Mouse (Mus musculus) CH12.LX (cell line): ENCODE data around the gene Stx5a. TPM values are rescaled to one million over a fixed set of nuclear protein-coding genes. Genes with fewer than 3 reads are reported as not detected.

Source experiments
- DNase-seq: peaks from one replicate; pipeline ENCODE4 v3.0.0-alpha.2; 2013; ENCODE audit errors: extremely low read depth
- H3K27ac ChIP-seq: 2 replicates; pipeline ENCODE4 v1.5.1; 2012; ENCODE audit warnings: low read depth, mild to moderate bottlenecking, control low read depth, moderate library complexity; ENCODE audit not compliant: insufficient read depth
- H3K27me3 ChIP-seq: replicated peaks from 2 replicates; pipeline ENCODE3; 2012; ENCODE audit warnings: inconsistent platforms
- H3K36me3 ChIP-seq, 2 experiments: replicated peaks in 1 of 2; 2 replicates each; pipeline versions ENCODE3 to v1.6.1; 2012; ENCODE audit warnings: inconsistent platforms in 1 of 2, low read length in 1 of 2, mild to moderate bottlenecking in 1 of 2, mixed read lengths in 1 of 2, moderate library complexity in 1 of 2; ENCODE audit not compliant: control insufficient read depth in 1 of 2, insufficient read depth in 1 of 2
- H3K4me1 ChIP-seq, 2 experiments: 2 replicates each; pipeline ENCODE4 v1.6.1; 2012; ENCODE audit warnings: inconsistent platforms in 1 of 2, moderate library complexity in 1 of 2; ENCODE audit not compliant: insufficient read depth in 2 of 2, control insufficient read depth in 1 of 2
- H3K4me2 ChIP-seq: 2 replicates; pipeline ENCODE4 v1.6.1; 2012; ENCODE audit warnings: low read depth, mild to moderate bottlenecking, control low read depth; ENCODE audit not compliant: poor library complexity, insufficient read depth, severe bottlenecking
- H3K4me3 ChIP-seq, 3 experiments: fragments of 150-350 bp in 1 of 3; sonication (generic) in 1 of 3; replicated peaks in 1 of 3; 2 replicates each; pipeline versions ENCODE3 to v1.5.1; 2011 to 2012; ENCODE audit warnings: low read depth in 2 of 3, low read length in 2 of 3, mild to moderate bottlenecking in 2 of 3, moderate library complexity in 2 of 3, control low read depth in 1 of 3, improper control_type of control experiment in 1 of 3, inconsistent platforms in 1 of 3, mixed read lengths in 1 of 3; ENCODE audit not compliant: poor library complexity in 1 of 3
- H3K79me2 ChIP-seq: replicated peaks from 2 replicates; pipeline ENCODE4 v1.6.1; 2012; ENCODE audit warnings: mild to moderate bottlenecking, moderate library complexity; ENCODE audit not compliant: control insufficient read depth, poor library complexity, insufficient read depth, severe bottlenecking; ENCODE audit errors: extremely low read depth
- H3K9ac ChIP-seq: 2 replicates; pipeline ENCODE4 v1.6.1; 2012; ENCODE audit warnings: low read depth, mild to moderate bottlenecking, control low read depth, moderate library complexity; ENCODE audit not compliant: insufficient read depth
- H3K9me3 ChIP-seq: replicated peaks from 2 replicates; pipeline ENCODE3; 2012; ENCODE audit warnings: low read length, inconsistent platforms, mixed read lengths
- CHD1 ChIP-seq: IDR thresholded peaks from 2 replicates; pipeline ENCODE4 v1.6.1; 2012; ENCODE audit warnings: low read depth, low read length, improper control_type of control experiment, inconsistent platforms
- CHD2 ChIP-seq: IDR thresholded peaks from 2 replicates; pipeline ENCODE4 v1.6.1; 2011; ENCODE audit warnings: low read length, improper control_type of control experiment
- ETS1 ChIP-seq: conservative IDR thresholded peaks from 2 replicates; pipeline ENCODE4 v1.6.1; 2012; ENCODE audit warnings: low read depth, mild to moderate bottlenecking, inconsistent platforms, low read length, improper control_type of control experiment, moderate library complexity
- GABPA ChIP-seq: IDR thresholded peaks from 2 replicates; pipeline ENCODE4 v1.6.1; 2012; ENCODE audit warnings: low read depth, low read length, improper control_type of control experiment, inconsistent platforms; ENCODE audit not compliant: insufficient replicate concordance
- JUND ChIP-seq: conservative IDR thresholded peaks from 2 replicates; pipeline ENCODE4 v1.6.1; 2011; ENCODE audit warnings: low read depth, low read length, improper control_type of control experiment
- KAT2A ChIP-seq: IDR thresholded peaks from 2 replicates; pipeline ENCODE4 v1.6.1; 2012; ENCODE audit warnings: low read length, improper control_type of control experiment, inconsistent platforms; ENCODE audit not compliant: insufficient replicate concordance
- MAX ChIP-seq: IDR thresholded peaks from 2 replicates; pipeline ENCODE4 v1.6.1; 2011; ENCODE audit warnings: low read length, improper control_type of control experiment
- NELFE ChIP-seq: IDR thresholded peaks from 2 replicates; pipeline ENCODE4 v1.6.1; 2011; ENCODE audit warnings: low read depth, low read length, improper control_type of control experiment
- PAX5 ChIP-seq: IDR thresholded peaks from 2 replicates; pipeline ENCODE4 v1.6.1; 2012; ENCODE audit warnings: low read length, inconsistent platforms, mixed read lengths
- POLR2AphosphoS2 ChIP-seq: IDR thresholded peaks from 2 replicates; pipeline ENCODE4 v1.6.1; 2011; ENCODE audit warnings: low read depth, low read length, improper control_type of control experiment
- RAD21 ChIP-seq: IDR thresholded peaks from 2 replicates; pipeline ENCODE4 v1.6.1; 2011; ENCODE audit warnings: low read depth, mild to moderate bottlenecking, low read length, improper control_type of control experiment, moderate library complexity
- TBP ChIP-seq: conservative IDR thresholded peaks from 2 replicates; pipeline ENCODE4 v1.6.1; 2011; ENCODE audit warnings: low read depth, low read length, improper control_type of control experiment
- USF2 ChIP-seq: conservative IDR thresholded peaks from 2 replicates; pipeline ENCODE4 v1.6.1; 2011; ENCODE audit warnings: low read depth, low read length, improper control_type of control experiment
- ZC3H11A ChIP-seq: IDR thresholded peaks from 2 replicates; pipeline ENCODE4 v1.6.1; 2012; ENCODE audit warnings: low read depth, mild to moderate bottlenecking, inconsistent platforms, low read length, improper control_type of control experiment
- ZMIZ1 ChIP-seq: IDR thresholded peaks from 2 replicates; pipeline ENCODE4 v1.6.1; 2012; ENCODE audit warnings: low read depth, mild to moderate bottlenecking, inconsistent platforms, low read length, improper control_type of control experiment
- ZNF384 ChIP-seq: IDR thresholded peaks from 2 replicates; pipeline ENCODE4 v1.6.1; 2012; ENCODE audit warnings: low read depth, low read length, improper control_type of control experiment, inconsistent platforms
- dilution Hi-C: fragments of 300-500 bp; cut with MboI; formaldehyde crosslinking; loops from 2 replicates; pipeline ENCODE4 v1.14.3; 2020; ENCODE audit warnings: low sequenced_read_pairs; ENCODE audit not compliant: extremely low pct_unique_long_range_greater_than_20kb, extremely low pct_ligation_motif_present
- in situ Hi-C: fragments of 300-500 bp; cut with MboI; formaldehyde crosslinking; loops from 3 replicates; pipeline ENCODE4 v1.14.3; 2019; ENCODE audit warnings: low sequenced_read_pairs, low pct_ligation_motif_present, low pct_unique_long_range_greater_than_20kb, mixed read lengths
- polyA plus RNA-seq: library from polyadenylated mRNA; unstranded; fragments of >175 nt; gene quantifications from 2 replicates; pipeline ENCODE4 v1.2.1, GENCODE M21; 2012; ENCODE audit warnings: low read depth; ENCODE audit not compliant: insufficient read length
- total RNA-seq, 2 experiments: library from RNA; depleted of rRNA; stranded (reverse); fragments of 300-350 nt in 1 of 2; fragments of >200 nt in 1 of 2; gene quantifications; 2 replicates each; pipeline ENCODE4 v1.2.3; 2012 to 2014

Gene Stx5a
- total and polyA plus RNA-seq, 3 experiments: 35.2 to 49.1 (median 48.1) TPM

DNA sequence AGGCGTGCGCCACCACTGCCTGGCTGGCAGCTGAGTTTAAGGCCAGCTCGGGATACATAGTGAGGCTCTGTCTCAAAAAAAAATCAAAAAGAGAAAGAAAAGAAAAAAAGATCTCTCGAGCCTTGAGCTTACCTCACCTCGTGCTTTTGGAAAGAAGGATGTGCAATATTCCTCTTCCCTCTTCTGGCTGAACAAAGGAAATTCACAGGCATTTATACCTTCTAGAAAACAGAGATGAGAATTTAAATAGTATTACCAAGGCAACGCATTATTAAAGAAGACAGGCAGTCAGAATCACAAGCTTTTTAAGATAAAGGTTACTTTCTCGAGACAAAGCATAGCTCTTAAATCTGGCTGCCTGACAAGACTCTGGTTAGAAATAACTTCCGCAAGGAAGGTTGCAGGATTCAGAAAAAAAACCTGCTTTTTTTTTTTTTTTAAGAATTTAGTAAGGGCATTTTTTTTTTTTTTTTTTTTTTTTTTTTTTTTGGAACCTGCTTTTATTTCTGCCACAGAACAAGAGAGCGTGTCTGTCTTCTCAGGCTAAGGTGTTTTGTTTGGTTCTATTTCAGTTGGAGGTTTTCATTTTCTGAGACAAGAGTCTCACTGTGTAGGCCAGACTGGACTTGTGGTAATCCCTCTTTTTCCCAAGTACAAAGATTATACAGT is 49.2 kb upstream of the Stx5a start:
- Histone ChIP-seq H3K4me1 (peaks cover 0 to 13% of the 10 kb centered on the region in 2 experiments; a peak in 2 of 4 replicates), H3K79me2 (no peaks in the 10 kb centered on the region), H3K36me3 (no peaks in the 10 kb centered on the region), H3K9ac (no peak overlapping the region), H3K9me3 (no peaks in the 10 kb centered on the region), H3K27ac (no peak overlapping the region), H3K27me3 (no peaks in the 10 kb centered on the region), H3K4me3 (no peak overlapping the region), H3K4me2 (peak overlapping the region; percentile 26; the same call in 1 of the 2 replicates)
- dilution Hi-C loops: loop anchor here (25.0 kb wide), 1 partner anchor 105 kb away; the partner anchor contains the start of gene Slc22a8
- DNase-seq: no peak
- in situ Hi-C loops: no loop called here
- no peak for TF ChIP-seq PAX5
- TF ChIP-seq ZNF384: peak; percentile 68
- TF ChIP-seq CHD1: no peak

DNA sequence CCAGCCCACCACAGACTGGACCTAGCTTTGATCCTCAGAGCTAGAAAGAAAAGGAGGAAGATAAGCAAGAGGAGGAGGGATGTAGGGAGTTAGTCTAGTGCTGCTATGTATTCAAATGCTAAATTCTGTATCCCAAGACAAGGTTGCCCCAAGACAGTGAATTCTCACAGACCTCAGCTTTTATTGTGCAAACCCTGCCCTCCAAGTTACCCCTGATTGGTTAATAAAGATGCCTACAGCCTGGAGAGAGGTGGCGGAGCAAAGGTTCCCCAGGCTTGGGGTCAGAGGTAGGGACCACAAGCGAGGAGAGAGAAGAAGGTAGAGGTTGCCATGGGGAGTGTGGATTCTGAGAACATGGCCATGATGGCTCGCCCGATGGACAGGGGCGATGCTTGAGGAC is 48.5 kb upstream of the Stx5a start:
- Histone ChIP-seq H3K4me2 (no peak overlapping the region), H3K27me3 (no peaks in the 10 kb centered on the region), H3K79me2 (no peaks in the 10 kb centered on the region), H3K4me1 (peaks cover 0 to 13% of the 10 kb centered on the region in 2 experiments; a peak in 2 of 4 replicates), H3K27ac (no peak overlapping the region), H3K9me3 (no peaks in the 10 kb centered on the region), H3K36me3 (no peaks in the 10 kb centered on the region), H3K4me3 (no peak overlapping the region), H3K9ac (no peak overlapping the region)
- in situ Hi-C loops (no loop called here), dilution Hi-C loops (loop anchor here (25.0 kb wide), 1 partner anchor 105 kb away; the partner anchor contains the start of gene Slc22a8)
- no peak for TF ChIP-seq JUND
- TF ChIP-seq NELFE: no peak
- TF ChIP-seq USF2: no peak
- no peak for TF ChIP-seq KAT2A
- TF ChIP-seq CHD2: no peak
- TF ChIP-seq ZMIZ1: no peak
- no peak for TF ChIP-seq RAD21
- TF ChIP-seq ETS1: no peak
- no peak for TF ChIP-seq PAX5
- no peak for TF ChIP-seq MAX
- TF ChIP-seq ZC3H11A: no peak
- TF ChIP-seq POLR2AphosphoS2: no peak
- no peak for TF ChIP-seq GABPA
- no peak for TF ChIP-seq TBP
- DNase-seq: no peak
